Mouse (Mus musculus) bone marrow, adult 2 months (tissue): ENCODE measurements around the gene C5ar1. TPM values are rescaled to one million over a fixed set of nuclear protein-coding genes. Genes with fewer than 3 reads are reported as not detected.
A peak's percentile ranks its signal among the peaks of the same experiment; 100 is the strongest.

ENCODE experiments used
- H3K27ac ChIP-seq: fragments of 200-500 bp; 2 replicates; pipeline ENCODE4 v1.5.1; 2012; ENCODE audit warnings: low read depth, mild to moderate bottlenecking, control low read depth, inconsistent platforms, low read length; ENCODE audit not compliant: control insufficient read depth, poor library complexity, insufficient read depth
- H3K4me1 ChIP-seq: fragments of 200-500 bp; 2 replicates; pipeline ENCODE4 v1.6.1; 2011; ENCODE audit warnings: low read length; ENCODE audit not compliant: control insufficient read depth, insufficient read depth
- H3K4me3 ChIP-seq: fragments of 200-500 bp; replicated peaks from 2 replicates; pipeline ENCODE3; 2011; ENCODE audit warnings: mild to moderate bottlenecking, low read depth, low read length, control low read depth; ENCODE audit not compliant: control insufficient read depth
- CTCF ChIP-seq: fragments of 200-500 bp; IDR thresholded peaks from 2 replicates; pipeline ENCODE4 v1.5.1; 2011; ENCODE audit warnings: low read length, control low read depth; ENCODE audit not compliant: control insufficient read depth, insufficient read depth
- POLR2A ChIP-seq: fragments of 200-500 bp; IDR thresholded peaks from 2 replicates; pipeline ENCODE4 v1.6.1; 2011; ENCODE audit warnings: low read depth, mild to moderate bottlenecking, control low read depth, low read length, borderline replicate concordance; ENCODE audit not compliant: control insufficient read depth
- WGBS: fragments of 180-500 bp; shearing (Covaris S2); methylation state at CpG from one replicate; pipeline ENCODE4 v1.1.7; 2018; 5-methylcytosine and 5-hydroxymethylcytosine counted together
- polyA plus RNA-seq: library from polyadenylated mRNA; stranded (reverse); fragments of >200 nt; gene quantifications from 2 replicates; pipeline ENCODE4 v1.2.4, GENCODE M21; 2011; ENCODE audit warnings: low replicate concordance; ENCODE audit not compliant: missing spikeins, insufficient read depth, insufficient read length

The C5ar1 gene
- polyA plus RNA-seq, 1 experiment: 17.2 TPM

GRCm38 (mm10) chr7:16221582-16222272 is 37.6 kb downstream of the C5ar1 start, which contains the start of gene Dhx34:
Dhx34 (minus strand) TSS chr7:16222037.
- Histone ChIP-seq H3K4me1 (no peaks in the 10 kb centered on the region), H3K4me3 (peak within 1 kb of the TSS; percentile 81), H3K27ac (peak within 1 kb of the TSS; percentile 77)
- TF ChIP-seq CTCF: peak; percentile 52; the same call in 1 of the 2 replicates
- peak; percentile 76; the same call in 1 of the 2 replicates for TF ChIP-seq POLR2A
- under 1% methylated on average over 34 of the region's 34 CpGs for WGBS

DNA sequence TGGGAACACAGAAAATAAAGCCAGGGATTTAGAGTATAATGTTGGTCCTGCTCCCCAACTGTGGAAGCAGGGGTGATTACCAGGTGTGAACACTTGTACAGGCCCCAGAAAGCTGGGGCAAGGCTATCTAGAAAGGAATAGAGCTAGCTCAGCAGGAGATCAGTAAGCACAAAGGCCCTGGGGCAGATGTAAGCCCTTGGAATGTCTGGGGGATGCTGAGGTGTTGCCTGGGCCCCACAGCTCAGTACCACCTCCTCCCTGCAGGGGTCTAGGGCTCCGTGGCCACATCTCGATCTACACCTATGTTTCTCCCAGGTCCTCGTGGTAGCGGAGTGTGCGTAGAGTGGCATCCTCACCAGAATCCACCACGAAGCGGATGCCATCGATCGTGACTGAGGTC is 45.4 kb downstream of the C5ar1 start:
- 94% methylated on average over 9 of the region's 9 CpGs for WGBS
- H3K4me3 ChIP-seq: no peak overlapping the region
- no peak for TF ChIP-seq CTCF
- TF ChIP-seq POLR2A: no peak
- H3K27ac ChIP-seq: no peak overlapping the region
- no peaks in the 10 kb centered on the region for H3K4me1 ChIP-seq

DNA sequence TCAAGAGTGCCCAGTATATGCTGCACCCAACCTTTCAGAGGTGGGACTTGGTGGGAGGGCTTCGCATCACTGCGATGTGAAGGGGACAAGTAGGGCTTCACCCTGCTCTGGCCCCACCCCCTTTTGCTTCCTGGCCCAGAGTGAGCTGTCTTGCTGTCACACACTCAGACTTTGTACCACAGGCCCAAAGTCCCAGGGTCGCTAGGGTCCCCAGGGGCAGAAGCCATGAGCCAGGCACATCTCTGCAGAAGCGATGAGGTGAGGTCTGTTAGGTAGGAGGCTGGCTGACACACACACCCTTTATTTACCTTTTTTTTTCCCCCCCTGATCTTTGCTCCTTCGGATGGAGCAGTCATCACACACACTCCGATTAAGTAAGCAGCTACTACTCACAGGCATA is 46.1 kb downstream of the C5ar1 start:
- H3K4me1 ChIP-seq: no peaks in the 10 kb centered on the region

DNA sequence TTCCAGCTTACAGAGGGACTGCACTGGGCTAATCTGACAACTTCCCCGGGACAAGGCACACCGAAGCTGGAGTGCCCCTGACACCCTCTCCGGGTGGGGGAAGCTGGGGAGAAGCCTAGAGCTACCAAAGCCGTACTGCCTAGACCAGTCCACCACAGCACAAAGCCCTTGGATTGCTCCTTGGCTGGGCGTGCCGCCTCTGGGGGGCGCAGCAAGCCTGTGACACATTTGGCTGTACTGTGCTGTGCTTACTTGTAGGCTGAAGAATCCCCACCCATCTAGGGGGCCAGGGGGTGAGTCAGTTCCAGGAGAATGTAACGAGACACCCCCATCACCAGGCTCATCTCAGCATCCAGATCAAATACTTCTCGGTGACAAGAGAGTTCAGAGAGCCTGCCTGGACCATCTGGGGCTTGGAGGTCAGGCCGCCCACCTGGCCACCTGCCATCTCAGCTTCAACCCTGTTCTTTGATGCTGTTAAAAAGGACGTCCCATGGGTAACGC is 48.4 kb downstream of the C5ar1 start:
- WGBS: 85% methylated on average over 12 of the region's 12 CpGs
- no peak overlapping the region for H3K4me3 ChIP-seq
- 0 out of 2 replicates have a peak, but pooled peaks have one; percentile 14 for TF ChIP-seq POLR2A
- peak; percentile 55 for TF ChIP-seq CTCF
- no peak overlapping the region for H3K27ac ChIP-seq
- H3K4me1 ChIP-seq: no peaks in the 10 kb centered on the region; the same call in 1 of the 2 replicates

More for the DNA sequence above, 46.1 kb downstream of the C5ar1 start:
- Histone ChIP-seq H3K4me3 (no peak overlapping the region), H3K27ac (no peak overlapping the region)
- WGBS: 88% methylated on average over 6 of the region's 6 CpGs
- no peak for TF ChIP-seq CTCF
- TF ChIP-seq POLR2A: no peak

DNA sequence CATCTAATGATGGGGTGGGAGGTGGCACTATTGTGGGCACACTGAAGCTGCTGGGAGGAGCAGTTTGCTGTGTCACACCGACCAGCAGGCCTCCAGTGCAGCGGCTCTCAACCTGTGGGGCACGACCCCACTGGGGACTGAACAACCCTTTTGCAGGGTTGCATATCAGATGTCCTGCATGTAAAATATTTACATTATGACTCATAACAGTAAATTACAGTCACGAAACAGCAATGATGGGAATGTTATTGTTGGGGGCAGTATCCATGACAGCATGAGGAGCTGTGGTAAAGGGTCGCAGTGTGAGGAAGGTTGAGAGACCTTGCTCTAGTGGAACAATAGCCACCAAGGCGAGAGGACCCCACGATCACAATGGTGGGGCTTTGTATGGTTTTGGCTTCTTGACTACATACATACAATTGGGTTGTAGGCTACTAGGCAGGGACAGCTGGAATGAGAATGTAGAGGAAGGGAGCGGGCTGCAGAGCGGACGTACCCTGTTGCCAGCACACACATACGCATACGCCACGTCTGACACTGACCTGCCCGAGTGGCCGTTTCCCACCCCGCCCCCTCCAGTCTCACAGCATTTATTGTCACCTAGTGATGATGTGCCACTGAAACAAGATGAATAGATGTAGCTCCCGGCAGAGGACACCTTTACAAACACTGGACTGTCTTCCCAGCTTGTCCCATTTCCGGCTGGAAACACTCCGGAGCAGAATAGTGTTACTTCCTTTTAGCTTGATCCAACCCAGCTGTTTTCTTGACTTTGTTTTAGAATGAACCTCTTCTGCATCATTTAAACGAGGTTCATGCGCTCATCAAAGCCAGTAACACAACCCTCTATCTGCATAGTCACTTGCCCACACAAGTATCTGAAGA is 50.3 kb downstream of the C5ar1 start:
- 89% methylated on average over 21 of the region's 21 CpGs for WGBS
- TF ChIP-seq CTCF (no peak), POLR2A (no peak)
- no peaks in the 10 kb centered on the region; the same call in 1 of the 2 replicates for H3K4me1 ChIP-seq
- H3K27ac ChIP-seq: no peak overlapping the region
- H3K4me3 ChIP-seq: no peak overlapping the region

DNA sequence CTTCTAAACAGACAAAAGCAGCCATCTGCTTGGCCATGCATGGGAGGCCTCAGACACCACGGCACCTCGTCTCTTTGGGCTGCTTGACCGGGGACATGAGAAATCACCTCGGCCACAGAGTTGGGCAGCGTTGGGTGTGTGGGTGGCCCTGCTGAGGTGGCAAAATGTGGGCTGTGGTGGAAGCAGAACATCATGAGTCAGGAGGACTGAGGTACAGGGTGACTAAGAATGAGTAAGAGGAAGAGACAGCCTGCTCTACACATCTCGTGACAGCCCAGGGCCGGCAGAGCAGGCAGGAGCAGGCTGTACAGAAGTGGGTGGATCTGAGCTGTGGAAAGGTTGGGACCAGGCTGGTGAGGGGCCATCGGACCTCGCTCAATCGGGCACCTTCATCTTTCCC is 51.8 kb downstream of the C5ar1 start:
- TF ChIP-seq CTCF (no peak), POLR2A (no peak)
- H3K4me1 ChIP-seq: no peaks in the 10 kb centered on the region; the same call in 1 of the 2 replicates
- H3K4me3 ChIP-seq: no peak overlapping the region
- peak overlapping the region; percentile 19; the same call in 1 of the 2 replicates for H3K27ac ChIP-seq
- 63% methylated on average over 10 of the region's 10 CpGs for WGBS

- no peak overlapping the region for H3K4me3 ChIP-seq
- H3K4me1 ChIP-seq: no peaks in the 10 kb centered on the region; the same call in 1 of the 2 replicates
- peak overlapping the region; percentile 6; the same call in 1 of the 2 replicates for H3K27ac ChIP-seq
- TF ChIP-seq CTCF: no peak
- TF ChIP-seq POLR2A: no peak
- WGBS: 68% methylated on average over 7 of the region's 7 CpGs
Measured at GRCm38 (mm10) chr7:16207076-16207475, 52.3 kb downstream of the C5ar1 start.

DNA sequence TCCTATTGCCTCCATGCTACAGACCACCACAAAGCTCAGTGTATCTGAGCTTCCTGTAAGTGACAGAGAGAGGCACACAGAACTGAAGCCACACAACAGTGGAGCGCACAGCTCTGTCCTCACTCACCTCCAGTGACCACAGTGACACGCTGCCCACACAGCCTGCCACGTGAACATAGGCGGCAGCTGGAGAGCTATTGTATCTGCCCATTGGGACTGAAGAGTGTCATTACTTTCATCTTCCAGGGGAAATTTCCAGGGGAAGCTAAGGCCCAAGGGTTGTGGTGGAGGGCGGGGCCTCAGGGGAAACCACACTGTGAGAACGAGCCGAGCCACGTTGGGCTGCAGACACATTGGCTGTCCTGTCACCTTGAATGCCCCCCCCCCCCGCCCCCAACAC is 54.5 kb downstream of the C5ar1 start:
- Histone ChIP-seq H3K4me1 (no peaks in the 10 kb centered on the region; the same call in 1 of the 2 replicates), H3K4me3 (no peak overlapping the region), H3K27ac (no peak overlapping the region)
- WGBS: 52% methylated on average over 9 of the region's 9 CpGs
- TF ChIP-seq CTCF: no peak
- no peak for TF ChIP-seq POLR2A
